Mouse (Mus musculus): ENCODE measurements around the gene Tle2.

Tle2 gene

DNA sequence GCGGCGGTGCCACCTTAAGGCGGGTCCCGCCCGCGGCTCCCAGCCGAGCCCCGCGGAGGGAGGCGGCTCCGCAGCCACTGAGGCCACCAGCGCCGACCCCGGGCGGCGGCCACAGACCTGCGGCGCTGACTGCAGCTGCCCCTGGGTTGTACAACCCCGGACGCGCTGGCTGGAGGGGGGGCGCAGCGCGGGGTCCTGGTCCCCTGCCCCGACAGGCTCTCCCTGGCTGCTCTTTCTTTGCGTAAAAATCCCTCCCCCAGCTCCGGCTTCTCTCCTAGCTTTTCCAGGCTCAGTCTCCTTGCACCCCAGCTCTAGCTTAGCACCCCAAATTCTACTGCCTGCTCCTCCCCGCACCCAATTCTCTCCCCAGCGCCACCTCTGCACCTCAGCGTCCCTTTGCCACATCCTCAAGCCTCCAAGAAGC is 859 bp downstream of the Tle2 start:
- DNase-seq (ENCODE audit: low read depth, low spot score) = no peak

DNA sequence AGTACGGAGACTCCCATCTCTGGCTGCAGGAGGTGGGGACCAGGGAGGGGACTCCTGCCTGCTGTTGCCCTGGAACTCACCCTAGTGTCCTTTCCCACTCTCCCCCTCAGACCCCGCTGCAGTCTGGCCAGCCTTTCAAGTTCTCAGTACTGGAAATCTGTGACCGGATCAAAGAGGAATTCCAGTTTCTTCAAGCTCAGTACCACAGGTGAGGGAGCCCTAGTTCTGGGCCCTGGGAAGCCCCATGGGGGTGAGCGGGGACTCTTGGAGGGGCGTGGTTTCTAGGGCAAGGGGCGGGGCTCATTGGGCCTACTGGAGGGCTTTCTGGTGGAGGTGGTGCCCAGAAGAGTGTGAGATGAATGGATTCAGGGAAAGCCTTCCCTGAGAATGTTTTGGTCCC is 1.3 kb downstream of the Tle2 start:
- no peak for DNase-seq (ENCODE audit: low read depth, low spot score)

DNA sequence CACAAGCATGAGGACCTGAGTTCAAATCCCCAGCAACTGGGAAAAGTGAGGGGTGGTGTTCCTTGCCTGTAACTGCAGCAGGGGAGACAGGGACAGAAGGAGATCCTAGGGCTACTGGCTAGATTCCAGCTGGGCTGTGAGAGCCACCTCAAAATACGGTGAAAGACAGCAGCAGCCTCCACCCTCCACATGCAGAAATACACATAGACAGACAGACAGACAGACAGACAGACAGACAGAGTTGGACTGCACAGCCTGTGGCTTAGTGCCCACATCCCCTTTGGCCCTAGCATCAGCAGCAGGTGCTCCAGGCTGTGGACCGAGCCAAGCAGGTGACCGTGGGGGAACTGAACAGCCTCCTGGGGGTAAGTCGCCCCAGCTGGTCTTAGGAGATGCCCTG is 5.6 kb downstream of the Tle2 start:
- no peak for DNase-seq (ENCODE audit: low read depth, low spot score)

DNA sequence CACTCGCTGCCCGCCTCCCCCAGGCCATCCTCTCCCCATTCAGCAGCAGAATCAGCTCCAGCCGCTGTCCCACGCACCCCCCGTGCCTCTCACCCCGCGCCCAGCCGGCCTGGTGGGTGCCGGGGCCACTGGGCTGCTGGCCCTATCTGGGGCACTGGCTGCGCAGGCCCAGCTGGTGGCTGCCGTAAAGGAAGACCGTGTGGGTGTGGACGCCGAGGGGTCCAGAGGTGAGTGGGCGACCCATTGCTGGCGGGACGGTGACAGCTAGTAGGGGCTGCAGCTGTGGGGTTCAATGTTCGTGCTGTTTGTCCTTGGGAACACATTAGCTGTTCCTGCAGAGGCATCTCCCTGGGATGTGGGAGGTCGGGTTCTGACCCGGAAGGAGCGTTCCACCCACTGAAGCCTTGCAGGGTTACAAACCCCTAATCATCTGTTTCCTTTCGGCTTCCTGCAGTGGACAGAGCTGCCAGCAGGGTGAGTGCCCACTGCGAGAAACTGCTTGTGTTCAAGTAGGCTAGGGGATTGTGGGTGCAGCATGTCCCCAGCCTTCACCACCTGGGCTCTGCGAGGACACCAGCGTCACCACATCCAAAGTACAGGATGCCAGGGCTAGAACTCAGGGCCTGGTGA is 6.2 kb downstream of the Tle2 start:
- no peak for DNase-seq (ENCODE audit: low read depth, low spot score)

GRCm38 (mm10) chr10:81583347-81583746 is 9.0 kb downstream of the Tle2 start:
- DNase-seq (ENCODE audit: low read depth, low spot score) = no peak

DNA sequence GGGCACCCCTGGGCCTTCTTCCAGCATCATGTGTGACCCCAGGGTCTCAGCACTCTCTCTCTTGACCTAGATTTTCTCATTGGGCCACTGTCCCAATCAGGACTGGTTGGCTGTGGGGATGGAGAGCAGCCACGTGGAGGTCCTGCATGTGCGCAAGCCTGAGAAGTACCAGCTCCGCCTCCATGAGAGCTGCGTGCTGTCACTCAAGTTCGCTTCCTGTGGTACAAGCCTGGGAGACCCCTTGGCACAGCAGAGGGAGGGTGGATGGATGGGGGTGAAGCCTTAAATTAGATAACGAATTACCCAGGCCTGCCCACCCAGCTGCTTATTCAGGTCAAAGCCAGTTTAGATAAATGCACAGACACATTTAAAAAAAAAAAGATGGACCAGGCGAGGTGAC is 14.4 kb downstream of the Tle2 start:
- DNase-seq (ENCODE audit: low read depth, low spot score) = no peak

DNA sequence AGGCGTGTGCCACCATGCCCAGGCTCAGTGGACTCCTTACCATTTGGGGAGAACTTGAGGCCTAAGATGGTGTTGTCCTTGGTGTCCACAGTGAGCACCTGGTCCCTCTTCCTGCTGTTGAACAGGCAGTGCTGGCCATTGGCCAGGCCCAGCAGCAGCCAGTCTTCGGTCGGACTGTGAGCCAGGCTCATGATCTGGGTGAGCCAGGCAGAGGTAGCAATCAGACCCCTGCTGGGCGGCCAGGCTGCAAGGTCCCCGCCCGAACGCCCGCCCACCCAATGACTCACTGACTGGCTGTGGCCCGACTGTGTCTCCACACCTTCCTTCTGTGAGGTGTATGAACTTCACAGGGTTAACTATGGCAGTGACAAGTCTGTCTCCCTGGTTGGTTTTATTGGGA is 17.5 kb downstream of the Tle2 start:
- no peak for DNase-seq (ENCODE audit: low read depth, low spot score)

DNA sequence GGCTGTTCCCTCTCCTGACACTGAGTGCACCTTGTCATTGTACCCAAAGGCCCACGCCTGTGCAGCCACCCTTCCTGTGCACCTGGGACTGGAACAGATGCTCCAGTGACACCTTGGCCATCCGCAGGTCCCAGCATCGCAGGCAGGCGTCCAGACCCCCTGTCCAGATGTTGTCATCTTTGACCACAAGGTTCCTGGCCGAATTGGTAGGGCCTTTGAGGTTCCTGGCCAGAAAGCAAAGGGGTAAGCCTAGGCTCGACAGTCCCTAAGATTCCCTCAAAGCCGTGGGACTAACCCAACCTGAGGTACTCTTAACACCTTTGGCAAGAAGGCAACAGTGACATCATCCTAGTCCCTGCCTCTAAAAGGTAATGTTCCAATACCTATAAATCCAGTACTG is 18.3 kb downstream of the Tle2 start:
- no peak for DNase-seq (ENCODE audit: low read depth, low spot score)

- DNase-seq (ENCODE audit: low read depth, low spot score) = no peak
Measured at GRCm38 (mm10) chr10:81593223-81593622, 18.9 kb downstream of the Tle2 start.

- no peak for DNase-seq (ENCODE audit: low read depth, low spot score)
Measured at GRCm38 (mm10) chr10:81593935-81594334, 19.6 kb downstream of the Tle2 start.

DNA sequence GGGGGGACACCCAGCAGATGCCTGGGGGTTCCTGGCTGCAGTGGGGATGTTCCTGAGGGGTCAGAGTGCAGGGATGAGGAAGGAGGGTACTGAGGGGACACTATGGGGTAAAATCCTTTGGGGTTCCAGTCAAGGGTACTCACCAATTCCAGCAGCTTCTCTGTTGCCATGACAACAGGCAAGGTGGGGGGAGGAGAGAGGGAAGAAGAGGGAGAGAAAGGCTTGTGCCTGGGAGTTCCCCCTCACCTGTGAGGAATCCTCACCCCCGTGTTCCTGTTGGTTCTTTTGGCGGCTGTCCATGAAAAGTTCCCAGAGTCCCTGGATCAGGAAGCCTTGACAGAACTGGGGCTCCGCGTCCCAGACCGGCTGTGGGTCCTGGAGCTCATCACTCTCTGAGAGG is 21.2 kb downstream of the Tle2 start:
- no peak for DNase-seq (ENCODE audit: low read depth, low spot score)

DNA sequence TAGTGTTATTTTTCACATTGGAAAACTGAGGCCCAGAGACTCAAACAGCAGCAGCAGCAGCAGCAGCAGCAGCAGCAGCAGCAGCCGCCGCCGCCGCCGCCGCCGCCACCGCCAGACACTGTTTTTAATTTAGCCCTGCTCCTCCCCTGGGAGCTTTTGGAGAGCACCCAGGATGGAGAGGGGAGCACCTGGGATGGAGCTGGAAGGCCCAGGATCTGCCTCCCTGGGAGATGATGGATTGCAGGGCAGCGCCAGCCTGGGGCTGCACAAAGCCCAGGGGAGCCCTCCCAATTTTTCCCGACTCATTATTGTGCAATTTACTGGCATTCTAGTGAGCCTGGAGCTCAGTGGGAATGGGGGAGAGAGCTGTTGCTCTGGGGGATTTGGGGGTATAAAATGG is 22.2 kb downstream of the Tle2 start:
- DNase-seq (ENCODE audit: low read depth, low spot score) = no peak

DNA sequence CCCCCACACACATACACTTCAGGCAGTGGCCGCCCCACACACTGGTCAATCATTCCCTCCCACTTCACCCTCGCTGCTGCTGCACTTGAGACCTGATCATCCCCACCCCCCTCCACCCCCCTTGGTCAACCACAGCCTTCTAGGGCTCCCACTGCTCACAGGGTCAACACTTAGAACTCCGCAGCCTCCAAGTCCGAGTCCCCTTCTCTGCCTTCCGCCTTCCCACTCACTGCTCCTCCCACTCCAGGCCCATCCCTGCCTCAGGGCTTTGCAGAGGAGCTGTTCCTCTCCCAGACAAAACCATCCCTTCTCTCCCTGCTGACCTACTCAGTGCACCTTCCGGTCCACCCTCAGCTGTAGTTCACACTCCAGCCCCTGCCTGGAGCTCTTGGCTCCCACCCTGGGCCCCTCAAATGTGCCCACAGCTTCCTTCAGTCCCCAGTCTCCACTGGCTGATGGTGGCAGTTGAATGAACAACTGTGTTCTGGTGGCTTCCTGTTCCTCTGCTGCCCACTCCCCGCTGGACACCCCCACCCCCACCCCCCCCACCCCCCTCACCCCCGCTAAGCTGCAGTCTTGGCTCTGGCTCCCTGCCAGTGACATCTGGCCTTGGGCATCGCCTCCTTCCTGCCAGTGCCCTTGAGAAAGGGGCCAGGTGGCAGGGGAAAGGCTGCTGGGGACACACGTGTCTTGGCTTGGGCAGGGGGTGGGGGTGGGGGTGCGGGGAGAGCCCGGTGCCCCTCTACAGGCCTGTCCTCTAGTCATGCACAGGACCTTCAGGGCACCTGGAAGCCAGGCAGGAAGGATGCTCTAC is 23.0 kb downstream of the Tle2 start:
- no peak for DNase-seq (ENCODE audit: low read depth, low spot score)

- no peak for DNase-seq (ENCODE audit: low read depth, low spot score)
Measured at GRCm38 (mm10) chr10:81598342-81598741, 24.0 kb downstream of the Tle2 start.

DNA sequence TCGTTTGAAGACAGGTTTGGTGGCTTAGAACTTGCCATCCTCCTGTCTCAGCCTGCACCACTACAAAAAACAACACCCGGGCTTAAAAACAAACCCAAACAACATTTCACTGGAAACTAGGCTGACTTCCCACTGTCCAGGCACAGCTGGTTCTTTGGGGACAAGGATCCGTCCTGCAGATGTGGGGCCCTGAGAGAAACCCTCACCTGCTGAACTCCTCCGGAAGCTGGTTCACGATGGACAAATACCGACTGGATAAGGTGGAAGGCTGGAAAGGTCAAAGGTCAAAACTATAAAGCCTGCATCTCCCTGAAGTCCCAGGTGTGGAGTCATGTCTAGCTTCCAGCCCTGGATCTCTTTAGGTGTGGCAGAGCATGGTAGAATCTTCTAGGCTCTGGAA is 24.5 kb downstream of the Tle2 start:
- no peak for DNase-seq (ENCODE audit: low read depth, low spot score)

DNA sequence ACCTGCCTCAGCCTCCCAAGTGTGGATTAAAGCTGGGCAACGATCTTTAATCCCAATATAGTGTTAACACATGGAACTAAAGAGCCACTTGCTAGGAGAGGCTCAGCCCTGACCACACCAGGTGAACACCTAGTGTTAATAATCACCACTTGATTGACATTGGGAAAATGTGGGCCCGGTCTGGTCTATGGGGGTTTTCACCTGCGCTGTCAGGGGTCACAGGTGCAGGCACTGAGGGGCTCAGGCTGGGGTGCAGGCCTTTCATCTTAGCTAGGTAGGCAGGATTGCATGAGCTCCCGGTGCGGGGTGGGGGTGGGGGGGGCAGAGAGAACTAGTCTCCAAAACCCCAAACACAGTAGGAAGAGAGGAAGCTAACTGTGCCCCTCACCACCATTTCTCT is 25.3 kb downstream of the Tle2 start:
- DNase-seq (ENCODE audit: low read depth, low spot score) = no peak

DNA sequence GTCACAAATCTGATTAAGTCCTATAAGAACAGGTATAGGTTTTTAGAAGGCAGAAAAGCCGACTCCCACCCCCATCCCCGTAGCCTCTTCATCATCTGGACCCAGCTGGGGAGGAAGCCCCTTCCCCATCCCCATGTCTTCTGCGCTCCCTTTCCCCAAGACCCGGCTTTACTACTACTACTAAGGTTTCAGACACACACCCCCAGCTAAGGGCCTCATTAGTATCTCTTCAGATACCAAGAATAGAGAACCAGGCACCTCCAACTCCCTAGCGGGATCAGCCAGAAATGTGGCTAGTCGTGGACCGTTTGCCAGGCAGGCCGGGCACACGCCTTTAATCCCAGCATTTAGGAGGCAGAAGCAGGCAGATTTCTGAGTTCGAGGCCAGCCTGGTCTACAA is 25.7 kb downstream of the Tle2 start:
- DNase-seq (ENCODE audit: low read depth, low spot score) = no peak

DNA sequence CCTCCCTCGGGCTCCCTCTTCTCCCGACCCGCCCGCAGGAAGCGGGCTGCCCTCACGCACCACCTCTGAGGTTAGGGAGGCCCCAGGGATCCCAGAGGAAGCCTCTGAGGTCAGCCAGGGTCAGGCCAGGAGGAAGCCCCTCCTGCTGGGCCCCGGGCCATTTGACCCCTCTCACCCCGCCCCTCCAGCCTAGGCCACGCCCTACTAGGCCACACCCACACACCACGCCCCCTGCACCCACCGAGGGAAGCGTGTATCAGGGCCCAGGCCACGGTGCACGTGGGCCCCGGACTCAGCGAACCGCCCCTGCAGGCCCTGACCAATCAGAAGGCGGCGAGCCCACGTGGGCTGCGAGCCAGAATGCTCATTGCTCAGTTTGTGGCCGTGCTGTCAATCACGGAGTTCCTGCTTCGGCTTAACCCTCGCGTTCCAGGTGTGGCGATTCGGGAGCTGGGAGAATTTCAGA is 26.4 kb downstream of the Tle2 start, which contains the start of gene Tle6:
Gene Tle6, minus strand, starts transcription at position 336 of the 466 bp plus-strand sequence.
- DNase-seq (ENCODE audit: low read depth, low spot score) = peak; percentile 96

DNA sequence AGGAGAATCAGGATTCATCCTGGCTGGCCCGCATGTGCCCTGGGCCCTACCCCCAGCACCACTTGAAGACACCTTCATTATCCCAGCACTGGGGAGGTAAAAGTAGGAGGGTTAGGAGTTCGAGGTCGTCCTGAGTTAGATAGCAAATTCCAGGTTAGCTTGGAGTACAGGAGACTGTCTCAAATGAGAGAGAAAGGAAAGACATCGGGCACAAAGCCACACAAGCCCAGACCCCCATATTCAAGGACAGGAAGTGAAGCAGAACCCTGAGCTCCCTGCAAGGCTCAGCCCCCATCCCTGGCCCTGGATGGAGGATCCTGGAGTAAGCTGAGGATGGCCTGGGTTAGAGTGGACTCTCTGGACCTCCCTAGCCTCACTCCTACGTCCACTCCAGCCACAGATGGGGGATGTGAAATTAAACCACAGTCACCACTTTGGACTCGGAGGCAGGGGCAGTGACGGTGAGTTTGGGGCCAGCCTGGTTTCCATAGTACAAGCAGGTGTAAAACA is 27.1 kb downstream of the Tle2 start:
- DNase-seq (ENCODE audit: low read depth, low spot score) = no peak

DNA sequence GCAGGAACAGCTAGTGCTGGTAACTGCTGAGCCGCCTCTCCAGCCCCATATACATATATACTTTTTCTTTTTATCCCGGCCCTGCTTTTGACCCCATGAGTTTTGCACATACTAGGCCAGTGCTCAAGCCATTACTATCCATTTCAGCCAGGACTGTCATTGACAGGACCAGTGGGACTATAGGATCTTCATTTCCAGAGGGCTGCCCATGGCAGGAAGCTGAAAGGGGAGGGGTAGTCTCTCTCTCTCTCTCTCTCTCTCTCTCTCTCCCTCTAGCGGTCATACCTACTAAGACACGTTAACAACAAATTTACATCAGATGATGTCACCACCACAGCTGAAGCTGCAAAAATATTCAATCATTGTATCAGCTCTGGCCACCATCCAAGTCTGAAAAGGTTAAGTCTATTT is 28.4 kb downstream of the Tle2 start:
- DNase-seq (ENCODE audit: low read depth, low spot score) = no peak

DNA sequence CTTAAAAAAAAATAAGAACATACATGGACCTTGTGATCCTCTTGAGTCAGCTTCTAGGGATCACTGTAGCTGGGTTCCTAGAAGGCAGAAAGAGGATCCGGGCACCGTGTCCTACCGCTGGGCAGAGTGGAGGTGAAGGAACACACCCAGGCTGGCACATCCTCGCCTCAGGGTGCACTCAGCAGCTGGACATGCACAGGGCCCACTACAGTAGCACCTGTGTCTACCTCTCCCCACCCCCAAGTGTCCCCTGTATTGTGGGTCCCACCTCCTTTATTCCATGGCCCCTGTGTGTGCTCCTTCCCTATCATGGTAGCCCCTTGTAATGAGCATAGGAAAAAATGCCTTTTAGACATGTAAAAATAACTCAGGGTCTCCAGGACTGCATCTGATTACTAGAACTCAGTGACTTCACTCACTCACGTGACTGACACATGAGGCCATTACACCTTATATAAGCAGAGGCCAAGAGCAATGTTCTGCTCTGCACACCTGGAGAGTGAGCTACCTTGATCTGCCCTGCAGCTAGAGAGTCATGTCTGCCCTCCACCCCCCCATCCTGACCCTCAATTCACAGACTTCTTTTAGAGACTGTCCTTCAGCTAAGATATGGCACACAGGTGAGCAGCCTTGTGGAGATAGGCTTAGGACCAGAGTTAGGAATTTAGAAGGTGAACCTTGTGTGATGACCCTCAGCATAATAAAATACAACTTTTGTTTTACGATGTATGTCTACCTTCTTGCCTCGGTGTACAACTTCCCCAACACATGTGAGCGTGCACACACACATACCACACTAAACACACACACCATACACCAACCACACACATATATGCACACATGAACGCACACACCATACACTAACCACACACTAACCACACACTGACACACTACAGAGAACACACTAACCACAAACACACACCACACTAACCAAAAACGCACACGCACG is 29.9 kb downstream of the Tle2 start:
- no peak for DNase-seq (ENCODE audit: low read depth, low spot score)
